Mouse (Mus musculus) splenic B cell, adult 2 months (primary cell): ENCODE data around the gene Lrrc10.

Experiments used
- DNase-seq: peaks from one replicate; pipeline ENCODE4 v3.0.0-alpha.2; 2011; ENCODE audit warnings: low read depth, low spot score
- H3K27me3 ChIP-seq: 2 replicates; pipeline ENCODE4 v1.6.1; 2012; ENCODE audit warnings: mild to moderate bottlenecking, low read length, moderate library complexity, mixed read lengths; ENCODE audit not compliant: control insufficient read depth, poor library complexity, insufficient read depth, severe bottlenecking
- H3K36me3 ChIP-seq: 2 replicates; pipeline ENCODE4 v1.6.1; 2012; ENCODE audit warnings: mild to moderate bottlenecking, low read length, moderate library complexity, mixed read lengths; ENCODE audit not compliant: control insufficient read depth, poor library complexity, insufficient read depth, severe bottlenecking

Lrrc10 gene

DNA sequence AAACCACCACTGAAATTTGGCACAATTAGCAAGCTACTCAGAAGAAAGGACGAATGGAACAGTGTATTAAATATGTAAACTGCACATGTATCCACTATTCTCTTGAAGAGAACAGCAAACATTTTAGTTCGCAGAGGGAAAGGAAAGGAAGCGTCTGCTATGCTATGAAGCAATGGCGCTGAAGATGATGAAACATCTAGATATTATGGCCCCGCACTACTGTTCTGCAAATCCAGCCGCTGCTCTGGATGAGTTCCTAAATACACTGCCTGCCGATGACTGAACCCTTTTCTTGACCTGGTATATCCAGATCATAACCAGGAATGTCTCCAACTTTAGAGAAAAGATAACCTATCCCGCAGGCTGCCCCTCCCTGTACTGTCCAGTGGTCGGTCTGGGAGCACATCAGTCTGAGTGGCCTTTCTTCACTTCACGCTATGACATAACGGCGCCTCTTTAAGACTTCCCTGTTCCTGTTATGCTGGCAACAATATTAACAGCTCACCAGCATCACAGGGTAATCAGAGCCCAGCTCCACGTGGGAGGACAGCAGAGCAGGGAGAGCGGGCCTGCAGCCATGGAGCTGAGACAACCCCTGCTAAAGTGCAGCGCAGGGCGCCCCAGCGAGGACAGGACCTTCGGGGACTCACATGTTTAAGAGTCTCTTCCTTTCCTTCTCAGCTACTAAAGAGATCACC, 27.2 kb downstream of the Lrrc10 start:
- Histone ChIP-seq H3K27me3 (no peaks in the 10 kb centered on the region), H3K36me3 (peaks cover 6% of the 10 kb centered on the region; the same call in 1 of the 2 replicates)

DNA sequence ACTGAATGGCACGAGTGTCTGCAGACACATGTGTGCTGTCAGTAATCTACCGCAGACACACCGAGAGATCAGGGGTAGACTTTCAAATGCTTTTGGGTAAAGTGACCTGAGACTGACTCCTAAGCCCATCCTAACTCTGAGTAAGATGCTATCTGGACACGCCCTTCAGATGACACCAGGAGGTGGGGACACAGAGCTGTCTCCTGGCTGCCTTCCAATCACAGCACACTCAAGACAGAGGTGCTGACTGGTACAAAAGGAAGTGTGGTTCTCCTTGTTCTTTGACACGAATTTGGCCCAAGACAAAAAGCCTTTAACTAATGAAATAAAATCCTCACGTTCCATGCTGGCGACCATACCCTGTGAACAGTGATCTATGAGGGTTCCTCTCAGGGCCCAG, 28.0 kb downstream of the Lrrc10 start:
- H3K36me3 ChIP-seq = peaks cover 6% of the 10 kb centered on the region; the same call in 1 of the 2 replicates
- DNase-seq = no peak
- no peaks in the 10 kb centered on the region for H3K27me3 ChIP-seq

More for the DNA sequence above, 27.2 kb downstream of the Lrrc10 start:
- DNase-seq = no peak

DNA sequence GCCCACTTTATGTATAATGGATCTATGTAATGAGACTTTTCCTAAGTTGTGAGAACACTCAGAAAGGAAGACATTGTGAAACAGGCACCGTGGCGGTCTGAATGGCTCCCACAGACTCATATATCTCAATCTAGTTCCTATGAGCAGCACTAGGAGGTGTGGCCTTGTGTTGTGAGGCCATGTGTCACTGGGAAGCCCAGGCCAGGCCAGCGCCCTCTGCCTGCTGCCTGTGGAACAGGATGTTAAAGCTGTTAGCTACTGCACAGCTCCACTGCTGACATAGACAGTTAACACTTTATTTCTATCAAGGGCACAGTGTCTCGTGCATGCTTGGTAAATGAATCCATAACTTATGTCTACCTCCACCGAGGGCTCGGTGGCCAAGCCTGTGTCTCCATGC, 33.1 kb downstream of the Lrrc10 start:
- H3K27me3 ChIP-seq = no peaks in the 10 kb centered on the region
- H3K36me3 ChIP-seq = peaks cover 6% of the 10 kb centered on the region
- peak; percentile 58 for DNase-seq

DNA sequence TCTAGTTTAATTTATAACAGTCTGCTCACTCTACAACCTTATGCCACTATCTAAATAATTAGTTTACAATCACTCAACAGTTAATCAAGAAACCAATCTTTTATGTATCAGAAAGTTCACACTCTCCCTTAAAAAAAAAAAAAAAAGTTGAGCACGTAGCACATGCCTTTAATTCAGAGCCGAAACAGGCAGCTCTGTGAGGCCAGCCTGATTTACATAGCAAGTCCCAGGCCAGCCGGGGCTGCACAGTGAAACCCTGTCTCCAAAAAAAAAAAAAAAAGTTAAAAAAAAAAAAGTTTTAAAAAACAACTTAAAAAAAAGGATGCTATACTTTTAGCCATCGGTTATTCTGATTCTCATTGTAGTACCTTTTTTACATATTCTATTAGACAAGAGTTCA, 36.2 kb downstream of the Lrrc10 start:
- Histone ChIP-seq H3K27me3 (no peaks in the 10 kb centered on the region), H3K36me3 (peaks cover 7% of the 10 kb centered on the region; the same call in 1 of the 2 replicates)
- DNase-seq = no peak

DNA sequence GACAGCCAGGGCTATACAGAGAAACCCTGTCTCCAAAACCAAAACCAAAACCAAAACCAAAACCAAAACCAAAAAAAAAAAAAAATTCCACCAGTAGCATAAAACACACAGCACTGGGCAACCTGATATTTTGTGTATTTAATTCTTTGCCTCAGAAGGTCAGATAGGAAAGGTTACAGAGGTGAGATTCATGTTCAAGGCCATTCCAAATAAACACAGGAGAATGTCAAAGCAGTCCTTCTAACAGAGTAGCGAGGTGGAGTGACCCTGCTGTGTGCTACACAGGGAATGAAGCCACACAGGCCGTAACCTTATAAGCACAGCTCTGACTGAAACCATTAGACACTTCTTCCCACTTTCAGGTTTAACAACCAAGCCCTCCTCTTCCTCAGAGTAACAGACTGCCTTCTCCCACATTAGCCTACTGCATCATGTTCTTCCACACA, 36.8 kb downstream of the Lrrc10 start:
- Histone ChIP-seq H3K27me3 (no peaks in the 10 kb centered on the region), H3K36me3 (peaks cover 5% of the 10 kb centered on the region; the same call in 1 of the 2 replicates)
- no peak for DNase-seq

DNA sequence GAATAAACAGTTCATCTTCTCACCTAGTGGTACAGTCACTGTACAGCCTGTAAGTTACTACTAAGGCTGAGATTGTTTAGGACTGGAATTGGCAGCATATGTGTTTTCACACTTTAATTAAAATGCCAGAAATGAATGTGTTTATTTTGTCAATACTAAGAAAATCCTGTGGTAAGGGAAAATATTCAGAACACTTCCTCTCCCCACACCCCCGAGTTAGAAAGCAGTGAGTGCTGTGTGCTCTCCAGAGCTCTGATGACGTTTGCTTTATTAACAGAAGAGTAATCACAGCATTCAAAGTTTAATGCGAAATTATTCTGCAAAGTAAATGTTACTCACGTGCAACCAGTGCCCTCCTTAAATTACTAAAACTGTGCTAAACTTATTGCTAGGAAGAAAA, 44.5 kb downstream of the Lrrc10 start:
- no peak for DNase-seq
- Histone ChIP-seq H3K27me3 (no peaks in the 10 kb centered on the region), H3K36me3 (peaks cover 2% of the 10 kb centered on the region; the same call in 1 of the 2 replicates)

DNA sequence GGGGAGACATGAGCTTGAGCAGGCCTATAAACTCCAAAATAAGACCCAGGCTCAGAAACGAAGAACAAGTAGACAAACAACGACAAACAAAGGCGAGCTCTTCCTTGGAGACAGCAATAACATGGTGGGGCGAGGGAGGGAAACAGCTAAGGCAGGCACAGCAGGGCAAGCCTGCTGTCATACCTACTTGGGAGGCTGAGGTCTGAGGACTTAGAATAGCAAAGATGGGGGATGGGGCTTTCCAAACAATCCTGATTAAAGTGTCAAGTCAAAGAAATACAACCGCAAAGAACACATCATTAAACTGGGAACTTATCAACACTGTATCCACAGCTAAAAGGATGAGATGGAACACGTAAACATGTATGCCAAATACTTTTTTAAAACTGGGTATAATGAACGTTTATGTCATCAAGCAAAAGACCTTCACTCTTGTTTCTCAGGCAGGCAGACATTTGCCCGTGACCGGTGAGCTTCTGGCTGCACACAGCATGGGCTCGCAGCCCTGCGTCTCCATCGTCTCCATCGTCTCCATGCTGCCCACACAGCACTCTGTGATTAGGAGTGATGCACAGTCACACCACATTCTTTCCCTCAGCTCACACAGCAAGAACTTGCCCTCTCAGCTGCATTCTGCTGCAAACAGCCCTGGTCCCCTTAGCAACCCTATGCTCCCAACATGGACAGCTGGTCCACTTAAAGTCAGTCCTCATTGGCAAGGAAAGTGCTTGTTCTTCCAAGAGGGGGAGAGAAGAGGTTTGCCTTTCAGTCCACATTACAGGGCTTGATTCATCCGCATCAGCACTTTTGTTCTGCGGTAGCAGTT, 49.6 kb downstream of the Lrrc10 start:
- no peak for DNase-seq
- Histone ChIP-seq H3K27me3 (no peaks in the 10 kb centered on the region), H3K36me3 (peaks cover 2% of the 10 kb centered on the region; the same call in 1 of the 2 replicates)

DNA sequence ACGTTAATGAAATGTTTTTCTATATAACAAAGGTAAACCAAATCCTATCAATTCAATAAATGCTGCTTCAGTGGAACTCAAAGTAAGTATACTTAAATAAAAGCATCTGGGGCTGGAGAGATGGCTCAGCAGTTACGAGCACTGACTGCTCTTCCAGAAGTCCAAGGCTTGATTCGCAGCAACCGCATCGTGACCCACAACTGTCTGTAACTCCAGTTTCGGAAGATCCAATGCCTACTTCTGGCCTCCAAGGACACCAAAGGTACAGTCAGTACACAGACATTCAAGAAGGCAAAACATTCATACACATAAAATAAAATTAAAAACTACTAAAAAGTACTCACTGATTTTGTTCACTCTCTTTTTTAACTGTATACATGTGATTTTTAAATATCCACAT, 51.0 kb downstream of the Lrrc10 start:
- DNase-seq = no peak
- no peaks in the 10 kb centered on the region for H3K27me3 ChIP-seq
- H3K36me3 ChIP-seq = peaks cover 2% of the 10 kb centered on the region; the same call in 1 of the 2 replicates
